Mouse (Mus musculus): ENCODE results near the gene Bbox1.

Gene Bbox1

GRCm38 (mm10) chr2:110274160-110274559 is 40.2 kb downstream of the Bbox1 start:
- DNase-seq (ENCODE audit: low read depth in 2 of 2, low spot score in 2 of 2) = no peak

GRCm38 (mm10) chr2:110269281-110269680 is 45.1 kb downstream of the Bbox1 start:
- DNase-seq (ENCODE audit: low read depth in 2 of 2, low spot score in 2 of 2) = no peak

- DNase-seq (ENCODE audit: low read depth in 2 of 2, low spot score in 2 of 2) = no peak
These were observed 82.1 kb downstream of the Bbox1 start for GRCm38 (mm10) chr2:110232252-110232651.

GRCm38 (mm10) chr2:110230753-110231152 is 83.6 kb downstream of the Bbox1 start:
- DNase-seq (ENCODE audit: low read depth in 2 of 2, low spot score in 2 of 2) = no peak

- no peak for DNase-seq (ENCODE audit: low read depth in 2 of 2, low spot score in 2 of 2)
These were observed 84.9 kb downstream of the Bbox1 start for GRCm38 (mm10) chr2:110229143-110230087.

- DNase-seq (ENCODE audit: low read depth in 2 of 2, low spot score in 2 of 2) = no peak
These were observed 87.9 kb downstream of the Bbox1 start for GRCm38 (mm10) chr2:110226421-110226820.

GRCm38 (mm10) chr2:110225969-110226368 is 88.4 kb downstream of the Bbox1 start:
- DNase-seq (ENCODE audit: low read depth in 2 of 2, low spot score in 2 of 2) = no peak

- no peak for DNase-seq (ENCODE audit: low read depth in 2 of 2, low spot score in 2 of 2)
These were observed 91.6 kb downstream of the Bbox1 start for GRCm38 (mm10) chr2:110222793-110223192.

- no peak for DNase-seq (ENCODE audit: low read depth in 2 of 2, low spot score in 2 of 2)
These were observed 93.9 kb downstream of the Bbox1 start for GRCm38 (mm10) chr2:110220492-110220891.

- no peak for DNase-seq (ENCODE audit: low read depth in 2 of 2, low spot score in 2 of 2)
These were observed 98.7 kb downstream of the Bbox1 start for GRCm38 (mm10) chr2:110215685-110216058.

GRCm38 (mm10) chr2:110214991-110215684 is 99.2 kb downstream of the Bbox1 start:
- no peak for DNase-seq (ENCODE audit: low read depth in 2 of 2, low spot score in 2 of 2)

- DNase-seq (ENCODE audit: low read depth in 2 of 2, low spot score in 2 of 2) = no peak
These were observed 100.1 kb downstream of the Bbox1 start for GRCm38 (mm10) chr2:110214278-110214677.
